Mouse (Mus musculus) c-Kit-negative CD71-positive TER-119-positive erythroid progenitor cells, embryonic 14.5 days (primary cell): ENCODE measurements around the gene Gria1.

ENCODE experiments used
- DNase-seq: peaks from one replicate; pipeline ENCODE4 v3.0.0-alpha.2; 2013; ENCODE audit warnings: low read depth, low spot score

The Gria1 gene

DNA sequence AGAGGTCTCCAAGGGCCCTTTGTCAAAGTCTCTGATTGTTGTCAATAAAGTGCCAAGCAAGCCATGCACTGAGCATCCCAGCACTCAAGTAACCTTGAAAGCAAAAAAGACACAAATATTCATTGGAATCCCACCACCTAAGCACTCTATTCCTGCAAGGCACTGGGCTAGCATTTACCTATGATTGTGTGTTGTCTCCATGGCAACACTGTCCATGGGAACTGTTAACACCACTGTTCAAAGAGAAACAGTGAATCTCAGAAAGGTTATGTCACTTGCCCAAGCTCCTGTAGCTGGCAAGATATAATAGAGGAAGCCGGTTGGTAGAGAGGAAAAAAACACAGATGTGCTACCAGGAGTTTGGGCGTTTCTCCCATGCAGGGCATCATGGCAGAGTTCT lies 274.9 kb downstream of the Gria1 start:
- no peak for DNase-seq

DNA sequence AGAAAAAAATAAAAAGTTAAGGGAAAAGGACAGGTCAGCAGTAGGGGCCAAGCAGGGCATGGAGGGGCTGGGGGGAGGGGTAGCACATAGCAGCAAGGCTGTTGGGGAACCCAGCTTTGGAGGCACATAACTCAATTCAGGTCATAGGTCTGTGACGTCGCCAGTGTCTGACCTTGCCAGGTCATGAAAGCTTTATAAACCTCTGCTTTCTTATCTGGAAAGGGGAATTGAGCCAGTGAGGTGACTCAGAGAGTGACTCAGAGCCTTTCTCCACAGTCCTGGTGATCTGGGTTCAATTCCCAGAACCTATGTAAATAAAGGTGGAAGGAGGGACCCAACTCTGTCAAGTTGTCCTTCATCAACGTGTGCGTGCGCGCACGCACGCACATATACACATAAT lies 286.2 kb downstream of the Gria1 start:
- DNase-seq: no peak

DNA sequence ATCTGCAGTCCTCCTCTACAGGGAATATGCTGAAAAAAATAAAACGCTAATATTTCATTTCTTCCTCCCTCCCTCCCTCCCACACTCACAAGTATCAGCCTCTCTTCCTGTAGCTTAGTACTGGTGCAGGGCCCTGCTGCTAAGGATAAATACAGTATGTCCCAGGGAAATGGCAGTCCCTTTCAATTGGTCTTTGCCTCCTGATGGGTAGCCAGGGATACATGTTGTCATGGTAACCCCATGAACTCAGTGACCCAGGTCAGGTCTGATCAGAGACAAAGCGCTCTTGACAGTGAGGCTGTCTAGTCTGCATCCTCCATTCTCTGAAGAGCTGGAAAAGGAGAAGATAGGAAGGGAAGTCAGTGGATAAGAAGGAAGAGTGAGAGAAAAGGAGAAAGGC lies 287.1 kb downstream of the Gria1 start:
- no peak for DNase-seq

DNA sequence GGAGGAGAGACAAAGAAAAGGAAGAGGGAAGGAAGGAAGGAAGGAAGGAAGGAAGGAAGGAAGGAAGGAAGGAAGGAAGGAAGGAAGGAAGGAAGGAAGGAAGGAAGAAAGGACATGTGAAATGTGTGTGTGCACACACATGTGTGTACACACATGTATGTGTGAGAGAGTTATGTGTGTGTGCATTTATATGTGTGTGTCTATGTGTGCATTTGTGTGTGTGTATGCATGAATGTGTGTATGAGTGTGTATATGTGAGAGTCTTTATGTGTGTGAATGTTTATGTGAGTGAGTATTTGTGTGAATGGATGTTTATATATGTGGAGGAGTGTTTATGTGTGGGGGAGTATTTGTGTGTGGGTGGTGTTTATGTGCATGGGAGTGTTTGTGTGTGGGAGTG lies 287.5 kb downstream of the Gria1 start:
- DNase-seq: no peak

DNA sequence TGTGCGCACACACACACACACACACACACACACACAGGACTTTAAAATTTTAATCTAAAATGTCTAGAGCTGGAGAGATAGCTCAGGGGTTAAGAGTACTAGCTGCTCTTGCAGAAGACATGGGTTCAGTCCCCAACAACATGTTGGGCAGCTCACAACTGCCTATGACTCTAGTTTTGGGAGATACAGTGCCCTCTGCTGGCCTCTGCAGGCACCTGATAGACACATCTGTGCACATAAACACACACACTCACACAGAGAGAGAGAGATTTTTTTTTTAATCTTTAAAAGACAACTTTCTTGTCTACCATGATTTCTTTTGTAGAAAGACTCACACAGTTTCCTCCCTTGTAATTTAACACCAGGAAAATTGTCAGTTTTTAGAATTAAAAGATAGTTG lies 292.4 kb downstream of the Gria1 start:
- DNase-seq: no peak

DNA sequence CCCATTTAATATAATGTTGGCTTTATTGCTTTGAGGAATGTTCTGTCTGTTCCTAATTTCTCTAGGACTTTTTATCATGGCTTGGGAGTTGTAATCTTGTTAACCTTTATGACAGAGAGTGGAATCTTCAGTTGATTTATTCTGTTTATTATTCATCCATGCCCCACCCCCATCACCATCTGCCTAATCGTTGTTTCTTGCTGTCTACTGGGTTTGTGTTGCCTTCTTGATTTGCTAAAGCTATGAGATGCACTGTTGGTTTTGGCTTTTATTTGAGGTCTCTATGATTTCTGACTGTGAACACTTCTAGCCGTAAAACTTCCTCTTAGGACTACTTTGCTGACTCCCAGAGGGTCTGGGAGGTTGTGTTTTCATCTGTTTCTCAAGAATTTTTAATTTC lies 294.9 kb downstream of the Gria1 start:
- no peak for DNase-seq

DNA sequence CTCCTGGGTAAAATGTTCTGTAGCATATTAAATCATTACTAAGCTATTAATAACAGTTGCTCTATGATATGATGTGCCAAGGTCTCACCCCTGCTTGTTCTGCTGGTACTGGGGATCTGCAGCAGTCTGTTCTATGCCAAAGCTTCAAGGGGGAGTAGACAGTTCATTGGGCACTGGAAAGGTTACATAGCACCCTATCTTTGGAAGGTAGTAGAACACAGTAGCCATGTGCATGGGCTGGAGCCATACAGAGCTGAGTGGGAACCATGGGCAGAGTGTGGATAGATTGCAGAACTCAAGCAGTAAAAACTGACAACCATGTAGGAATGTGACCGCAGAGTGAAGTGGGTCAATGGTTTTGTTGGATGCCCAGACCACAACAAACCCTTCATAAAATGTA lies 295.7 kb downstream of the Gria1 start:
- no peak for DNase-seq

DNA sequence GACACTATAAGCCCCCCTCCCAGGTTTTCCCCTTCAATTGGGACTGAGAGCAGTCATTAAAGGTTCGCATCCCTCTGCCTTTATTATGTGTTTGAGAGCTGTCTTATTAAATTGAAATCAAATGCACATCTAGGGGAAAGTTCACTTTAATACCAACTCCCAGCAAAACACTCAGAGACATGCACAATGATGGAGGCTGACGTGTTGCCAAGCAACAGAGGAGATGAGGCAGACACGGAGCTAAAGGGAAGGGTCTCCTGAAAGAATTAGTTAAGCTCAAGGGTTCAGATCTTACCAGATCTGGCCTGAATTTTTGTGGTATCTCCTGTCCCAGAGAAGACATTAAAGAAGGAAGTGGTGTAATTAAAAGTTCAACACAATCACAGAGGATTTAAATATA lies 305.9 kb downstream of the Gria1 start:
- no peak for DNase-seq

DNA sequence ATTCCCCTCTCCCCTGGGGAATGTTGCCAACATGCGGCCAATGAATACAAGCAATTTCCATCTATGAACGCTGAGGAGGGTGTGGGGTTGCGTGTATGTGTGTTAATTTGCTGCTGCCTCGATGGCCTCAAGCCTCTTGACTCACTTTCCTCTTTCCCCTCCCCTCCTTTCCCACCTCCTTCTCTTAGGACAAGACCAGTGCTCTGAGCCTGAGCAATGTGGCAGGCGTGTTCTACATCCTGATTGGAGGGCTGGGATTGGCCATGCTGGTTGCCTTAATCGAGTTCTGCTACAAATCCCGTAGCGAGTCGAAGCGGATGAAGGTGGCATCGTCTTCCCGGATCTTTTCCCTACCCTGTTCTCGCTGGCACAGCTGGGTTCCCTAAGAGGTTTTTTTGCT lies 306.3 kb downstream of the Gria1 start:
- no peak for DNase-seq

DNA sequence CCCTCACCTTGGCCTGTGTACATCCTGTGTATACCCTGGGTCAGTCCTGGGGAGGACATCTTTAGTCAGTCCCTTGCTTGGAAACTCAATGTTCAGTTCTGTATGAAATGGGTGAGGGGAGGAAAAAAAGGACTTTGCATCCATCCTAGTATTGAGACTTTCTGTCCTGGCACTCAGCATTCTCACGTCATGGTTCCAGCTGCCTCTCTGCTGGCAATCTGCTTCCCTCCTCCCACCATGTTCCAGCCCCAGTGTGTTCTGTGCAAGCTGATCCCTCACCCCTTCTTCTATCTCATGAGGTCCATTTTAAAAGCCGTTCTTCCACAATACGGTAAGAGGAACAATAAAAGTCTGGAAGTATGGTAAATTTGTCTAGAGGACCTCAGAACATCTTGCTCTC lies 308.2 kb downstream of the Gria1 start:
- DNase-seq: no peak

DNA sequence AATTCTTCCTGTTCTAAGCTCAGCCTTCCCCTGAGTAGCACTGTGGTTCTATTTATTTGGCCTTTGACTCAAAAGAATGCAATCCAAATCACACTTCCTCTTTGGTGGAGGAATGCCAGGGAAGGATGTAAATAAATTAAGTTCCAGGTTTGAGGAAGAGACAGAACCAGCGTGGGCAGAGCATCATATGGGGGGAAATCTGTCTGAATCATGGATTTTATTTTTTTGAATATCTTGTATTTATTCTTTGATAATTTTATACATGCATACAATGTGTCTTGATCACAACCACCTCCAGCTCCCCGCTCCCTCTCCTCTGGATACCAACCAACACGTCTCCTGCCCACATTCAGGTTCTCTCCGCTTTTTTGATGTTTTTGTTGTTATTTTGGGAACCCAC lies 312.9 kb downstream of the Gria1 start:
- no peak for DNase-seq
